Mouse (Mus musculus) lung, embryonic 16.5 days (tissue): Measurements from ENCODE around the gene Galnt13. TPM values are rescaled to one million over a fixed set of nuclear protein-coding genes. Genes with fewer than 3 reads are reported as not detected.

Experiments used
- ATAC-seq: fragments of 200-750 bp; cut with Nextera tagmentation; 2 replicates; pipeline ENCODE4 v1.8.0; 2017; ENCODE audit warnings: low read depth, mild to moderate bottlenecking, moderate library complexity
- H3K27ac ChIP-seq: fragments of 300-500 bp; sonication (generic); 2 replicates; pipeline ENCODE4 v1.5.1; 2014; ENCODE audit warnings: mild to moderate bottlenecking, control low read depth, low read length
- H3K27me3 ChIP-seq: fragments of 300-500 bp; sonication (generic); 2 replicates; pipeline ENCODE4 v1.6.1; 2014; ENCODE audit warnings: low read depth, low read length, mixed read lengths; ENCODE audit not compliant: control insufficient read depth, insufficient read depth
- H3K36me3 ChIP-seq: fragments of 300-500 bp; sonication (generic); 2 replicates; pipeline ENCODE4 v1.6.1; 2014; ENCODE audit warnings: low read length; ENCODE audit not compliant: control insufficient read depth, insufficient read depth
- H3K4me1 ChIP-seq: fragments of 300-500 bp; sonication (generic); replicated peaks from 2 replicates; pipeline ENCODE4 v1.6.1; 2014; ENCODE audit warnings: low read length, mixed read lengths; ENCODE audit not compliant: control insufficient read depth, insufficient read depth
- H3K4me2 ChIP-seq: fragments of 300-500 bp; sonication (generic); 2 replicates; pipeline ENCODE4 v1.6.1; 2014; ENCODE audit warnings: low read depth, low read length, control low read depth
- H3K4me3 ChIP-seq: fragments of 300-500 bp; sonication (generic); 2 replicates; pipeline ENCODE4 v1.5.1; 2014; ENCODE audit warnings: mild to moderate bottlenecking, low read length, control low read depth
- H3K9ac ChIP-seq: fragments of 300-500 bp; sonication (generic); 2 replicates; pipeline ENCODE4 v1.6.1; 2014; ENCODE audit warnings: low read length, control low read depth
- H3K9me3 ChIP-seq: fragments of 300-500 bp; sonication (generic); 2 replicates; pipeline ENCODE4 v1.6.1; 2016; ENCODE audit warnings: low read length; ENCODE audit not compliant: control insufficient read depth
- WGBS: fragments of 180-500 bp; shearing (Covaris S2); extraction: QIAGEN DNeasy Blood & Tissue Kit; methylation state at CpG from one replicate; pipeline ENCODE4 v1.1.7; 2014; 5-methylcytosine and 5-hydroxymethylcytosine counted together
- polyA plus RNA-seq: library from polyadenylated mRNA; unstranded; fragments of >200 nt; fragmentation: Nextera tagmentation; extraction: Ambion mirVana; gene quantifications from 2 replicates; pipeline ENCODE4 v1.2.1, GENCODE M21; 2015

The Galnt13 gene
- polyA plus RNA-seq, 1 experiment from 2014 or later, result not detected

DNA sequence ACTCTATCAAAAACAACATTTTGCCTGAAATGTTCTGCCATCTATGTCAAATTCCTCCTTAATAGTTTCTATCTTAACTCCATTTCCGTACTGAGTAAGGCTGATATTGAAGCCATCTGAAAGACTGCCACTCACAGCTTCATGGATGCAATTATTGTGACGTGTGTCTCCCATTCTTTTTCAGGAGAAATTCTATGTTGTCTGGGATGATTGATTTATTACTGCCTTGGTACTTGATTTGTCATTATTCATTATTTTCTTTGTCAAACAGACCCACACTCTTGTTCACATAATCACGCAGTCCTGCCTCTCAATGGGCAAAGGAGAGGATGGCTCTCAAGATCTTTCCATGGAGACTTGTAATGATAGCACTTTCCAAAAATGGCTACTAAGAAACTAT lies 671.7 kb downstream of the Galnt13 start:
- Histone ChIP-seq H3K36me3 (no peaks in the 10 kb centered on the region), H3K9ac (no peak overlapping the region), H3K27ac (no peak overlapping the region), H3K4me3 (no peak overlapping the region), H3K9me3 (no peaks in the 10 kb centered on the region), H3K27me3 (no peaks in the 10 kb centered on the region), H3K4me2 (no peak overlapping the region), H3K4me1 (no peaks in the 10 kb centered on the region)
- no peak for ATAC-seq
- WGBS, result 69% methylated on average over 3 of the region's 3 CpGs

DNA sequence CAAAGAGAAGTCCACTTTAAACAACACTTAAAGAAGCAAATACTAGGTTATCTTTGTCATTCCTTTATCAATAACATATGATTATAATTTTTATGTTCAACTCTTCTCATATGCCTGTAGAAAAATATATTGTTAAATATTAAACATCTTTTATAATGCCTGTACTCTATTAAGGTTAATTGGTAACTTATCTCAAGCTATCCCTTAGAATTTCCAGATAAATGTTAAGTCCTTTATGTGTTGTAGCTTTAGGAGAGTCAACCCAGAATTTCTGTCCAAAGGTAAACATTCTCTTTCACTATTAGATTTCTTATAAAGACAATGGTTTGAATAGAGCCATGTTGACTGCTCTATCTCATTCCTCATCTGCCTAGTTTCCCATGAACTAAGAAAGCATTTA lies 717.0 kb downstream of the Galnt13 start:
- ATAC-seq, result no peak
- H3K36me3 ChIP-seq, result no peaks in the 10 kb centered on the region
- H3K4me3 ChIP-seq, result no peak overlapping the region
- no peaks in the 10 kb centered on the region for H3K4me1 ChIP-seq
- H3K9me3 ChIP-seq, result no peaks in the 10 kb centered on the region
- no peaks in the 10 kb centered on the region for H3K27me3 ChIP-seq
- no peak overlapping the region for H3K27ac ChIP-seq
- H3K4me2 ChIP-seq, result no peak overlapping the region
- H3K9ac ChIP-seq, result no peak overlapping the region

DNA sequence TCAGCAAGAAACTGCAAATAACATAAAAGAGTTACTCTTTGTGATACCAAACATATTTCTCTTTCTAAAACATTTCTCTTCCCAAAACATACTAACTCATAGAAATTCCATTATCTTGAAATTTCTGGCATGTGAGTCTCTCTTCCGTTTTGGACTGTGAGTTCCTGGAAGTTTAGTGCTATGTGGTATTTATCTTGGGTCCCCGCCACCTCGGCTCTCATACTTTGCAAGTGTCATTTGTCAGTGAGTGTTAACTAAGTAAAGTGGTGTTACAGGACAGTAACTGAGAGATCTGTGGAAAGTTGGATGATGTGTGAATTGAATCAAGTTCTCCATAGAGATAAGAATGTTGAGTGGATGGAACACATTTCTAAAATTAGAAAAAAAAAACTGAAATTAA lies 728.7 kb downstream of the Galnt13 start:
- Histone ChIP-seq H3K27me3 (no peaks in the 10 kb centered on the region), H3K36me3 (no peaks in the 10 kb centered on the region), H3K9me3 (no peaks in the 10 kb centered on the region), H3K4me1 (no peaks in the 10 kb centered on the region), H3K9ac (no peak overlapping the region), H3K27ac (no peak overlapping the region), H3K4me2 (no peak overlapping the region), H3K4me3 (no peak overlapping the region)
- 15% methylated on average over 3 of the region's 3 CpGs for WGBS
- ATAC-seq, result no peak
